Mouse (Mus musculus) heart, embryonic 14.5 days (tissue): ENCODE data around the gene Gtf2ird2. TPM values are rescaled to one million over a fixed set of nuclear protein-coding genes. Genes with fewer than 3 reads are reported as not detected.

Source experiments
- ATAC-seq: fragments of 200-750 bp; cut with Nextera tagmentation; 2 replicates; pipeline ENCODE4 v1.8.0; 2017; ENCODE audit warnings: low read depth, moderate TSS enrichment; ENCODE audit not compliant: insufficient number of reproducible peaks, insufficient read depth, low FRiP score
- H3K27ac ChIP-seq, 2 experiments: fragments of 200-500 bp in 1 of 2; fragments of 300-500 bp in 1 of 2; sonication (generic) in 1 of 2; replicated peaks in 1 of 2; 2 replicates each; pipeline ENCODE4 v1.5.1; 2012 to 2014; ENCODE audit warnings: low read depth in 2 of 2, low read length in 2 of 2, control low read depth in 1 of 2, mild to moderate bottlenecking in 1 of 2, mixed read lengths in 1 of 2; ENCODE audit not compliant: control insufficient read depth in 1 of 2, insufficient read depth in 1 of 2
- H3K27me3 ChIP-seq: fragments of 300-500 bp; sonication (generic); 2 replicates; pipeline ENCODE4 v1.6.1; 2014; ENCODE audit warnings: mild to moderate bottlenecking, low read length, control low read depth; ENCODE audit not compliant: control insufficient read depth, insufficient read depth
- H3K36me3 ChIP-seq: fragments of 300-500 bp; sonication (generic); 2 replicates; pipeline ENCODE4 v1.6.1; 2014; ENCODE audit warnings: mild to moderate bottlenecking, control low read depth, low read length, mixed read lengths; ENCODE audit not compliant: control insufficient read depth, insufficient read depth
- H3K4me1 ChIP-seq, 2 experiments: fragments of 200-500 bp in 1 of 2; fragments of 300-500 bp in 1 of 2; sonication (generic) in 1 of 2; 2 replicates each; pipeline ENCODE4 v1.6.1; 2012 to 2014; ENCODE audit warnings: low read length in 2 of 2, control low read depth in 1 of 2, mixed read lengths in 1 of 2; ENCODE audit not compliant: control insufficient read depth in 2 of 2, insufficient read depth in 2 of 2
- H3K4me2 ChIP-seq: fragments of 300-500 bp; sonication (generic); 2 replicates; pipeline ENCODE4 v1.6.1; 2014; ENCODE audit warnings: mild to moderate bottlenecking, low read length
- H3K4me3 ChIP-seq, 2 experiments: fragments of 200-500 bp in 1 of 2; fragments of 300-500 bp in 1 of 2; sonication (generic) in 1 of 2; 2 replicates each; pipeline ENCODE4 v1.5.1; 2012 to 2014; ENCODE audit warnings: low read length in 2 of 2, mild to moderate bottlenecking in 2 of 2, control low read depth in 1 of 2, low read depth in 1 of 2, moderate library complexity in 1 of 2; ENCODE audit not compliant: control insufficient read depth in 1 of 2, insufficient read depth in 1 of 2
- H3K9ac ChIP-seq: fragments of 300-500 bp; sonication (generic); 2 replicates; pipeline ENCODE4 v1.6.1; 2014; ENCODE audit warnings: mild to moderate bottlenecking, low read length
- H3K9me3 ChIP-seq: fragments of 300-500 bp; sonication (generic); 2 replicates; pipeline ENCODE4 v1.6.1; 2016; ENCODE audit warnings: low read length, control low read depth; ENCODE audit not compliant: control insufficient read depth
- WGBS: fragments of 180-500 bp; shearing (Covaris S2); extraction: QIAGEN DNeasy Blood & Tissue Kit; methylation state at CpG from one replicate; pipeline ENCODE4 v1.1.7; 2014; 5-methylcytosine and 5-hydroxymethylcytosine counted together
- polyA plus RNA-seq: library from polyadenylated mRNA; unstranded; fragments of >200 nt; fragmentation: Nextera tagmentation; extraction: Ambion mirVana; gene quantifications from 2 replicates; pipeline ENCODE4 v1.2.1, GENCODE M21; 2014

Gene Gtf2ird2
- polyA plus RNA-seq, 1 experiment from 2014 or later: 6.5 TPM

DNA sequence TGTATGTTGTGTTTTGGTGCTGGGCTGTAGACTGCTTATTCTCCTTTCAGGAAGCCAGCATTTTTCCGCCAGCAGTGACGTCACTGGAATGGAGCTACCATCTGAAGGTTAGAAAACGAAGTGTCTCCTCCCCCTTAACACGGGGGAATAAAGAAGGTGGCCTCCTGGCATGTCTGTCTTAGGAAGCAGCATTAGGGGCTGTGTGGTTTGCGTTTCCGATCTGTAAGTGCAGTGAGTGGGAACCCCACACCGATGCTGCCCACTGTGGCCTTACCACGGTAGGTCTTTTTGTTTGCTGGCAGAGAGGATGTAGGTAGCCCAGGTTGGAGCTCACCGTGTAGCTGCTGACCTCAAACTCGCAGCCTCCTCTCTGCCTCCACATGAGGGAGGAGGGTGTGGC, 22.9 kb downstream of the Gtf2ird2 start:
- Histone ChIP-seq H3K4me1 (no peaks in the 10 kb centered on the region), H3K27ac (no peak overlapping the region), H3K4me3 (no peak overlapping the region), H3K36me3 (peaks cover 19% of the 10 kb centered on the region), H3K4me2 (no peak overlapping the region), H3K9me3 (no peaks in the 10 kb centered on the region), H3K9ac (no peak overlapping the region), H3K27me3 (no peaks in the 10 kb centered on the region)
- no peak for ATAC-seq
- WGBS: 76% methylated on average over 10 of the region's 10 CpGs

DNA sequence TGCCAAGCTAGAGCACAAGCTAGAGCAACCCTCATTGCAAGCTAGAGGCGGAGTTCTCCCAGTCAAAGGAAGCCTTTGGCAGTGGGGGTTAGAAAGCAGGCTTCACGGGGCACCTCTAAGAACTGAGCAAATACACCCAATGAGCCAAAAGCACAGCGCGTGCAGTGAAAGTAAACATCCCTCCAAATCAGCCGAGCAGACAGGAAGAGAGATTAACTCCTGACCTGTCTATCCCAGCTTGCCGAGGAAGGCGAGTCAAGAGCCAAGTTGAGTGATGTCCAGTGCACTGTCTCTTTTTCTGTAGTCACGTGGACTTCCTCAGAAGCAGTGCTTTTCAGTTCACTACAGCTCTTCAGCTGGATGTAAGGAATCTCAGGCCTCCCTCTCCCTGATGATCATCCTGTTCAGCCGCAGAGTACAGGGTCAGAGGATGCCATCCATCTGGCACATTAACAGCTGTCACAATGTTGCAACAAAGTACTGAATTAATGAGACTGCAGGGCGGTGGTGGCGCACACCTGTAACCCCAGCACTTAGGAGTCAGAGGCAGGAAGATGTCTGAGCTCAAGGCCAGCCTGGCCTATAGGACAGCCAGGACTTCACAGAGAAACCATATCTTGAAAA, 26.2 kb downstream of the Gtf2ird2 start:
- no peaks in the 10 kb centered on the region; a peak in 1 of 4 replicates for H3K4me1 ChIP-seq
- peak; percentile 28; the same call in 1 of the 2 replicates for ATAC-seq
- H3K9me3 ChIP-seq: no peaks in the 10 kb centered on the region
- H3K27me3 ChIP-seq: no peaks in the 10 kb centered on the region
- H3K4me3 ChIP-seq: no peak overlapping the region
- H3K9ac ChIP-seq: no peak overlapping the region
- H3K4me2 ChIP-seq: no peak overlapping the region
- no peak overlapping the region for H3K27ac ChIP-seq
- H3K36me3 ChIP-seq: no peaks in the 10 kb centered on the region
- 40% methylated on average over 11 of the region's 11 CpGs for WGBS

DNA sequence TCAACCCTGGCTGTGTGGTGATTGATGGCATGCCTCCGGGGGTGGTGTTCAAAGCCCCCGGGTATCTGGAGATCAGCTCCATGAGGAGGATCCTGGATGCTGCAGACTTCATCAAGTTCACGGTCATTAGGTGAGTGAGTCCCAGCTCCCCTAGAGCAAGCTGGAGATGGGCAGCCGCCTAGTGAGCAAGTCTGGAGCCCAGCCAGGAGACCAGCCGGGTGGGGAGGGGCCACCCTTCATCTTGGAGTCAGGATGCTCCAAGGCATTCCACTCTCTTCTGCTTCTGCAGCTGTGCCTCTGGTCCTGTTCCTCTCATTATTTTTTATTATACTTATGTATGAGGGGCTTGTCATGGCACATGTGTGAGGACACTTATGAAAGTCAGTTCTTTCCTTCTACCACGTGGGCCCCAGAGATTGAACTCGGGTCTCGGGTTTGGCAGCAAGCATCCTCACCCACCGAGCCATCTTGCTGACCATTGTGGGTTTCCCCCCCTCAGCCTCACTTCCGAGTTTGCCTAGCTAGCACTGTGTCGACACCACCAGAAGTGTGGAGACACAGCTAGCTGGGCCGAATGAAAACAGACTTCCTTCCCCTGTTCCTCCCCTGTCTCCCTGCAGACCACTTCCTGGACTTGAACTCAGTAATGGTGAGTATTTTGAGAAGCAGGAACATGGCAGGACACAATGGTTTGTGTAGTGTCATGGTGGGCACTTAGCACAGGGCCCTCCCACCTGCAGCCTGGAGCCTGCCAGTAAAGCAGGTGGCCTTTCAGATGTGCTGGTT, 30.4 kb downstream of the Gtf2ird2 start:
- WGBS: 62% methylated on average over 12 of the region's 12 CpGs
- no peak for ATAC-seq

DNA sequence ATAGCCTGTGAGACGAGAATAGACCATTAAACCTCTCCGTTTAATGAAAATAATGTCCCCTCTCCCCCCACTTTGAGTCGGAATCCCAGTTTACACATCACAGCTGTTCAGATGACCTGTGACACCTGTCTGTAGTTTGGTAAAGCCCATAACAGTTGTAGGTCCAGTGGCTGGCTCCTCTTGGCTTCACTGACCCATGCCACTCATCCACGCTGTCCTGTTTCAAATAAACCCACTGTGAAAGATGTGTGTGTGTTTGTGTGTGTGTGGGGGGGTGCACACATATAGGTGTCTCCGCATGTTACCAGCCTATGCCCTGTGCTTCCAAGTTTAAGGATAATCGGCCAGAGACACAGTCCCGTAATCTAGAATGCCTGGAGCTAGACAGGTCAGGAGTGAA, 34.1 kb downstream of the Gtf2ird2 start:
- H3K4me2 ChIP-seq: no peak overlapping the region
- peaks cover 0 to 10% of the 10 kb centered on the region in 2 experiments; a peak in 3 of 4 replicates for H3K4me1 ChIP-seq
- no peak overlapping the region for H3K4me3 ChIP-seq
- no peak for ATAC-seq
- H3K27ac ChIP-seq: no peak overlapping the region
- 89% methylated on average over 7 of the region's 7 CpGs for WGBS
- H3K36me3 ChIP-seq: peaks cover 8% of the 10 kb centered on the region; the same call in 1 of the 2 replicates
- no peaks in the 10 kb centered on the region for H3K9me3 ChIP-seq
- H3K9ac ChIP-seq: no peak overlapping the region
- peaks cover 17% of the 10 kb centered on the region for H3K27me3 ChIP-seq

More for the DNA sequence above, 30.4 kb downstream of the Gtf2ird2 start:
- no peak overlapping the region for H3K4me2 ChIP-seq
- no peaks in the 10 kb centered on the region for H3K27me3 ChIP-seq
- H3K36me3 ChIP-seq: peaks cover 8% of the 10 kb centered on the region; the same call in 1 of the 2 replicates
- no peaks in the 10 kb centered on the region; a peak in 1 of 4 replicates for H3K4me1 ChIP-seq
- no peak overlapping the region for H3K4me3 ChIP-seq
- H3K9me3 ChIP-seq: no peaks in the 10 kb centered on the region
- H3K27ac ChIP-seq: no peak overlapping the region
- no peak overlapping the region for H3K9ac ChIP-seq

DNA sequence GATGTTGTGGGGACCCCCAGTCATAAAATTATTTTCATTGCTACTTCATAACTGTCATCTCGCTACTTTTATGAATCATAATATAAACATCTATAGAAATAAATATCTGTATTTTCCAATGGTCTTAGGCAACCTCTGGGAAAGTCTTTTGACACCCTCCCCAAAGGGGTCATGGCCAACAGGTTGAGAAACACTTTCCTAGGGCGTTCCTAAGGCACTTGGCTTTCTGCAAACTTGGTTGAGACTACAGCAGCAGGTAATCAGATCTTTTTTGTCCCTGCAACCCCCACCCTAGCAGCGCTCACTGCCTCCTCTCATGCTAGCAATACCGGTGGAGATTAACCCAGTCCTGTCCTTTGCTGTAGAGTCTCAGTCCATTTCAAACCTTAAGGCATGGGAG, 37.5 kb downstream of the Gtf2ird2 start:
- Histone ChIP-seq H3K9ac (peak overlapping the region; percentile 73; the same call in 1 of the 2 replicates), H3K4me2 (peak overlapping the region; percentile 76), H3K27me3 (peaks cover 19% of the 10 kb centered on the region), H3K36me3 (peaks cover 8% of the 10 kb centered on the region; the same call in 1 of the 2 replicates), H3K9me3 (no peaks in the 10 kb centered on the region), H3K27ac (no peak overlapping the region), H3K4me1 (peaks cover 0 to 10% of the 10 kb centered on the region in 2 experiments; a peak in 3 of 4 replicates), H3K4me3 (peak overlapping the region in 1 of 2 experiments; percentile 31; a peak in 2 of 4 replicates)
- no peak for ATAC-seq
- WGBS: 42% methylated on average over 4 of the region's 4 CpGs

DNA sequence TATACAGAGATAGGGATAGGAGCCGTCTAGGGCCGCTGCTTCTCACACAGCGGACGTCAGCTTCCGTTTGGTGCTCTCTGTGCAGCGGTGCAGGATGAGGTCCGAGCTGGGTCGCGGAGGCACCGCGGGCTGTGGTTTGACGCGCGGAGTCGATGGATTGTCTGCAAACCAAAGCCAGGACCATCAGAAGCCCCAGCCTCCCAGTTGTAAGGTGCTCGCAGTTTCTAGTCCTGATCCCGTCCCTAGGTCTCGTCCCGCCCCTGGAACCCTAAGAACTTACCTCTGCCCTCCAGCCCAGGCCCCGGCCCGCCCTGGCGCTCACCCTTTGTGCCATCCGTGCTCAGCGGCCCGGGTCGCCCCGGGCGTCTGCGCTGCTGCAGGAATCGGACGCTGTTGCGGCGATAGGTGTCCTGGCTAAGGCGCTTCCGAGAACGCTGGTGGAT, 37.9 kb downstream of the Gtf2ird2 start:
- H3K4me2 ChIP-seq: peak overlapping the region; percentile 76
- H3K4me1 ChIP-seq: peaks cover 3 to 10% of the 10 kb centered on the region in 2 experiments; a peak in 3 of 4 replicates
- peaks cover 19% of the 10 kb centered on the region for H3K27me3 ChIP-seq
- WGBS: 2% methylated on average over 36 of the region's 36 CpGs
- no peak overlapping the region for H3K27ac ChIP-seq
- no peaks in the 10 kb centered on the region for H3K9me3 ChIP-seq
- ATAC-seq: no peak
- peaks cover 4% of the 10 kb centered on the region; the same call in 1 of the 2 replicates for H3K36me3 ChIP-seq
- peak overlapping the region; percentile 73 for H3K9ac ChIP-seq
- H3K4me3 ChIP-seq: peak overlapping the region; percentile 21 to 31

DNA sequence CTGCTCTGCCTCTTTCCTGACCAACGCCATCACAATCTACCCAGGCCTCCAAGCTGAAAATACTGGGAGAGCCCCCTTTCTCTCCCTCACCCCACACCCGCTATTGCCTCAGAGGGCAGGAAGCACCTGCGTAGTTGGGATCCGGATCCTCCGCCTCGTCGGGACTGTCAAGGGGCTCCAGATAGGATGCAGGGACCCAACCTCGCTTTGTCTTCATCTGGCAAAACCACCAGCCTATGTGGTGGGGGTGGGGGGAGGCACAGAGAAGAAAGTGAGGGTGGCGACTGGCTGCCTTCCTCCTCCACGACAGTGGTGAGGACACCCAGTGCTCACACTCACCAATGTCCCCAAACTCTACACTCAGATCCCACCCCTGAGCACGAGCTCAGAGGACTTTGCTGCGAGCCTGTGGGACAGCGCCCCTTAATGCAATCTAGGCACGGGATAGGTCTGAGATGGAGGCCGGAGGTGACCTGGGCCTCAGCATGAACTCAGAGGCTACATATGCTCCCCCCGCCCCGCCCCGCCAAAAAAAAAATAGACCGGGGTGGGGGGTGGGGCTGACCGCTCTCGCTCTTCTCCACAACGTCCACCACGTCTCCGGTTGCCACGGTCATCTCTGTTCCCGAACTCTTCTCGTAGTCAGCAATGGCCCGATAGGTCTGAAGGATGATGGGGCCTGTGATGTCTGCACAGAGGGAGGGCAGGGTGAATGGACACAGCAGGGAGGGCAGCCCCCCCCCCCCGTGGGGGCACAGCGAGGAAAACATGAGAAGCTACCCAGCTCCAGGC, 41.5 kb downstream of the Gtf2ird2 start:
- H3K9ac ChIP-seq: no peak overlapping the region
- H3K4me1 ChIP-seq: peaks cover 9 to 21% of the 10 kb centered on the region in 2 experiments
- no peak for ATAC-seq
- no peak overlapping the region for H3K27ac ChIP-seq
- peaks cover 19% of the 10 kb centered on the region for H3K27me3 ChIP-seq
- H3K36me3 ChIP-seq: no peaks in the 10 kb centered on the region
- WGBS: 76% methylated on average over 30 of the region's 30 CpGs
- H3K4me3 ChIP-seq: no peak overlapping the region
- H3K4me2 ChIP-seq: no peak overlapping the region
- no peaks in the 10 kb centered on the region for H3K9me3 ChIP-seq
